Mouse (Mus musculus) left cerebral cortex, adult 2 months (tissue): Measurements from ENCODE around the gene Il1b. TPM values are rescaled to one million over a fixed set of nuclear protein-coding genes. Genes with fewer than 3 reads are reported as not detected.

Experiments used
- DNase-seq, 2 experiments: peaks; one replicate each; pipeline ENCODE4 v3.0.0; 2021 to 2022; ENCODE audit warnings: low spot score in 2 of 2, mixed read lengths in 1 of 2; ENCODE audit errors: extremely low spot score in 1 of 2
- H3K27ac ChIP-seq: fragments of 200-600 bp; 2 replicates; pipeline ENCODE4 v1.8.1; 2022
- H3K4me3 ChIP-seq: fragments of 200-600 bp; 2 replicates; pipeline ENCODE4 v1.8.1; 2022
- CTCF ChIP-seq: fragments of 200-600 bp; IDR thresholded peaks from 2 replicates; pipeline ENCODE4 v1.8.1; 2022; ENCODE audit warnings: antibody characterized with exemption, mild to moderate bottlenecking, moderate library complexity
- intact Hi-C: fragments of 180-260 bp; cut with DNase I; formaldehyde crosslinking; loops from one replicate; pipeline ENCODE4 v1.15.1; 2025
- long read RNA-seq, 2 experiments: library from polyadenylated mRNA; stranded (forward); transcript quantifications; one replicate each; pipeline ENCODE4 v2.0.0; 2021; ENCODE audit warnings: borderline mapping rate in 2 of 2
- total RNA-seq, 2 experiments: library from RNA; stranded (reverse); gene quantifications; 2 replicates each; pipeline ENCODE4 v1.2.3; 2021

Gene Il1b
- 1 to 10 TPM in 1 of 2 experiments, under 1 TPM in 1; 0.42 to 1.1 TPM for total RNA-seq
- long read RNA-seq, experiment 1, partial matches to known transcripts: 1 of 1 reads
- long read RNA-seq, experiment 1, other reads (novel, unspliced or antisense): 0 of 1 reads
- long read RNA-seq, experiment 2: 0 reads

- H3K27ac ChIP-seq: no peak within 1 kb of the TSS
- intact Hi-C loops: no loop called here
These were observed at the start of gene Il1b for GRCm38 (mm10) chr2:129371039-129371438. Gene Il1b, minus strand, starts transcription at chr2:129371139.

GRCm38 (mm10) chr2:129419361-129419880 is 48.5 kb upstream of the Il1b start:
- no peak for TF ChIP-seq CTCF
- Histone ChIP-seq H3K4me3 (no peak overlapping the region), H3K27ac (no peak overlapping the region)
- no peak for DNase-seq
- intact Hi-C loops: no loop called here

More at GRCm38 (mm10) chr2:129371039-129371438, at the start of gene Il1b:
- TF ChIP-seq CTCF: no peak
- H3K4me3 ChIP-seq: no peak within 1 kb of the TSS
- no peak for DNase-seq

GRCm38 (mm10) chr2:129414593-129414992 is 43.7 kb upstream of the Il1b start:
- no peak for DNase-seq
- Histone ChIP-seq H3K4me3 (no peak overlapping the region), H3K27ac (peak overlapping the region; percentile 19; the same call in 1 of the 2 replicates)
- no peak for TF ChIP-seq CTCF
- intact Hi-C loops: no loop called here

GRCm38 (mm10) chr2:129413488-129413887 is 42.5 kb upstream of the Il1b start:
- no peak for TF ChIP-seq CTCF
- no peak overlapping the region for H3K27ac ChIP-seq
- no peak for DNase-seq
- intact Hi-C loops: no loop called here
- H3K4me3 ChIP-seq: no peak overlapping the region

GRCm38 (mm10) chr2:129411651-129412050 is 40.7 kb upstream of the Il1b start:
- intact Hi-C loops: no loop called here
- no peak for DNase-seq

GRCm38 (mm10) chr2:129410344-129410743 is 39.4 kb upstream of the Il1b start:
- no peak for DNase-seq
- intact Hi-C loops: no loop called here
- Histone ChIP-seq H3K27ac (0 out of 2 replicates have a peak overlapping the region, but pooled peaks have one; percentile 28), H3K4me3 (no peak overlapping the region)
- no peak for TF ChIP-seq CTCF

More at GRCm38 (mm10) chr2:129411651-129412050, 40.7 kb upstream of the Il1b start:
- Histone ChIP-seq H3K27ac (peak overlapping the region; percentile 36), H3K4me3 (no peak overlapping the region)
- TF ChIP-seq CTCF: no peak

GRCm38 (mm10) chr2:129408476-129408875 is 37.5 kb upstream of the Il1b start:
- Histone ChIP-seq H3K27ac (peak overlapping the region; percentile 77), H3K4me3 (no peak overlapping the region)
- DNase-seq: peak; percentile 84 to 88
- intact Hi-C loops: loop anchor here (2.0 to 5.0 kb wide), 4 partner anchors 48 to 210 kb away; partner anchors contain the start of genes Ckap2l and Slc20a1
- peak; percentile 88 for TF ChIP-seq CTCF

GRCm38 (mm10) chr2:129407596-129407995 is 36.7 kb upstream of the Il1b start:
- Histone ChIP-seq H3K27ac (peak overlapping the region; percentile 77), H3K4me3 (no peak overlapping the region)
- TF ChIP-seq CTCF: no peak
- DNase-seq: no peak
- intact Hi-C loops: loop anchor here (5.0 kb wide), 2 partner anchors 85 to 110 kb away; partner anchors contain the start of gene Ckap2l

- Histone ChIP-seq H3K27ac (no peak overlapping the region), H3K4me3 (no peak overlapping the region)
- no peak for DNase-seq
- intact Hi-C loops: loop anchor here (5.0 kb wide), 2 partner anchors 84 to 109 kb away; partner anchors contain the start of gene Ckap2l
- TF ChIP-seq CTCF: peak; percentile 41
These were observed 35.6 kb upstream of the Il1b start for GRCm38 (mm10) chr2:129406508-129406907.

GRCm38 (mm10) chr2:129403786-129404185 is 32.8 kb upstream of the Il1b start:
- intact Hi-C loops: no loop called here
- DNase-seq: no peak
- no peak overlapping the region for H3K27ac ChIP-seq
- no peak for TF ChIP-seq CTCF
- H3K4me3 ChIP-seq: no peak overlapping the region

GRCm38 (mm10) chr2:129402330-129402729 is 31.4 kb upstream of the Il1b start:
- Histone ChIP-seq H3K27ac (no peak overlapping the region), H3K4me3 (no peak overlapping the region)
- no peak for DNase-seq
- TF ChIP-seq CTCF: no peak
- intact Hi-C loops: no loop called here

- DNase-seq: no peak
- intact Hi-C loops: no loop called here
- H3K27ac ChIP-seq: no peak overlapping the region
- H3K4me3 ChIP-seq: no peak overlapping the region
- TF ChIP-seq CTCF: no peak
These were observed 30.9 kb upstream of the Il1b start for GRCm38 (mm10) chr2:129401803-129402202.

GRCm38 (mm10) chr2:129398176-129398575 is 27.2 kb upstream of the Il1b start:
- intact Hi-C loops: no loop called here
- no peak for DNase-seq
- no peak for TF ChIP-seq CTCF
- no peak overlapping the region for H3K4me3 ChIP-seq
- no peak overlapping the region for H3K27ac ChIP-seq
